Mouse (Mus musculus) gonadal fat pad, adult 2 months (tissue): ENCODE measurements around the gene Zfp654. TPM values are rescaled to one million over a fixed set of nuclear protein-coding genes. Genes with fewer than 3 reads are reported as not detected.
"Not testable (repeated sequence)": the region's sequence is repeated elsewhere in the genome, so short reads cannot be mapped to it uniquely, and the experiment has no call there.

ENCODE experiments used
- DNase-seq: peaks from one replicate; pipeline ENCODE4 v3.0.0-alpha.2; 2012; ENCODE audit warnings: low read depth
- polyA plus RNA-seq: library from polyadenylated mRNA; depleted of rRNA; stranded (reverse); fragments of >200 nt; gene quantifications from 2 replicates; pipeline ENCODE4 v1.2.3, GENCODE M21; 2012; rRNA removed

Zfp654 gene
- 2.0 and 2.2 TPM in 2 replicates for polyA plus RNA-seq

DNA sequence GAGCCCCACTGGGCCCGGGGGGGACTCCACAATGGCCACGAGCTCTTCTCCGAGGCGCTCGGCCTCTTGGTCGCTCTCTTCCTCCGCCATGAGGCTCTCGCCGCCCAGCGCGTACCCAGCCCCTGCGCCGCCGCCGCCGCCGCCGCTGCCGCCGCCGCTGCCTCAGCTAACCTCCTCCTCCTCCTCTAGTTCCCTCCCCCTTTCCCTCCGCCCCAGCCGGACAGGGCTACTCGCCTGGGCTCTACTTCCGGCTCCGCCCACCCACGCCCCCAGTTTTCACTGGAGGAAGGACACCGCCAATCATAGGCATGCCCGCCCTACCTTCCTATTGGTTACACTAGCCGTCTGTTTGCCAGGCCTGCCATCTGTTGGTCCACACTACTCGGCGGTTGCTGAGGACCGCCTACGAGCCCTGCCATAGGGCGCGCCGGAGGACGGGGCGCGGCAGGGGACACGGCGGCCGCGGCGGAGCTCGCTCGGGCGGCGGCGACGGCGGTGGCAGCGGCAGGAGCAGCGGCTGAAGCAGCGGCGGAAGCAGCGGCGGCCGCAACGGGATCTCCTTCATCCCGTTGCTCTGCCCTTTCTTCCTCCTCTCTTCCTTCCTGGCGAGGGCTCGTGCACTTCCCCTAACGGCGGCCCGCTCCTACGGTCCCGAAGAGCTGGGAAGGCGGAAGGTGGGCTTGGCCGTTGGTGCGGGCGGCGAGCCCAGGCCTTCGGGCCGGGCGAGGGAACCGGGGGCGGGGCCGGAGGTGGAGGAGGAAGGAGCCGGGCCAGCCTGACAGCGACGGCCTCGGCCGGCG is at the start of gene Zfp654, which contains the start of gene Cggbp1:
Gene Zfp654 (minus strand): TSS at position 90 of the 800 bp plus-strand sequence.
Gene Cggbp1 (plus strand): TSS at position 434 of the 800 bp plus-strand sequence.
- peak; percentile 85 for DNase-seq

- DNase-seq: no peak
These were observed 47.6 kb upstream of the Zfp654 start for GRCm38 (mm10) chr16:64899084-64899483.

GRCm38 (mm10) chr16:64889496-64889895 is 38.0 kb upstream of the Zfp654 start:
- DNase-seq: no peak

GRCm38 (mm10) chr16:64885547-64885946 is 34.1 kb upstream of the Zfp654 start:
- no peak for DNase-seq

- DNase-seq: no peak
These were observed 33.7 kb upstream of the Zfp654 start for GRCm38 (mm10) chr16:64885142-64885541.

GRCm38 (mm10) chr16:64884420-64884838 is 33.0 kb upstream of the Zfp654 start:
- DNase-seq: no peak

DNA sequence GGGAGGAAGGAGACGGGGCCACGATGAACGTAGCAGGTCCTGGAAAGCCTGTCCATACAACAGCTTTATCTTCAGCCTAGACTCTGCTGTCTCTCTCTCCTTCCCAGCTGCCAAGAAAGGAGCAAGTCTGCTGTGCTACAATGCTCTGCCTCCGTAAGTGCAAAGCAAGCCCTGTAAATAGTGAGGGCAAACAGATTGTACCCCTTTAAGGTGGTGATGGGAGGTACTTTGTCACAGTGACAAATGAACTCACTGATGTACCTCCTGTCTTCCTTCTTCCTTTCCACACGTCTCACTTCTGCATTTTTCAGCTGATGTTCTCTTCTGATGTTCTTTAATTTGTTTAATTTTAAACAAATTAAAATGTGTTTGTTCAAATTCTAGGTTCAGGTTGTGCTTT is 32.4 kb upstream of the Zfp654 start:
- DNase-seq: no peak

GRCm38 (mm10) chr16:64881442-64881841 is 30.0 kb upstream of the Zfp654 start:
- DNase-seq: no peak

GRCm38 (mm10) chr16:64880986-64881385 is 29.5 kb upstream of the Zfp654 start:
- DNase-seq: no peak

- no peak for DNase-seq
These were observed 28.3 kb upstream of the Zfp654 start for GRCm38 (mm10) chr16:64879735-64880134.

DNA sequence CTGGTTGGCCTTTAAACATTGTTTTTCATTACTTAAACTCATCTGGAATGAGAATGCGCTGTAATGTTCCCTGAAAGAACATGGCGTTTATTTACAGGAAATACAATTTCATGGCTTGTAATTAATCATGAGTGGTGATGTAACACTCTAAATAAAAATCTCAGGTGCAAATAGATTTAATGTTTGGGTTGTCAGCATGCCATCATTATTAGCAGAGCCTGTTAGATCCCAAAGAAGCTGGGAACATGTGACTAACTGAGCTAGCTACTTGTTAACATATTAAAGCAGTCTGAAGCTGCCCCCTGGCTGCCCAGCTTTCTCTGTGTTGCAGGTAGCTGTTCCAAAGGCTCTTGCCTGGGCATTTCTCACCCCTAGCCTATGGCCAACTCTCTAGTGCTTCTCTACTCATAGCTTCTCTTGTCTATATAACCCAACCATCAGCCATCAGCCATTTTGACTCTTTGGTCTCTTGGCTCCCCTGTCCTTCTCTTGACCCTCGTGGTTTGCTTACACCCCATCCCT is 27.2 kb upstream of the Zfp654 start:
- peak; percentile 54 for DNase-seq

DNA sequence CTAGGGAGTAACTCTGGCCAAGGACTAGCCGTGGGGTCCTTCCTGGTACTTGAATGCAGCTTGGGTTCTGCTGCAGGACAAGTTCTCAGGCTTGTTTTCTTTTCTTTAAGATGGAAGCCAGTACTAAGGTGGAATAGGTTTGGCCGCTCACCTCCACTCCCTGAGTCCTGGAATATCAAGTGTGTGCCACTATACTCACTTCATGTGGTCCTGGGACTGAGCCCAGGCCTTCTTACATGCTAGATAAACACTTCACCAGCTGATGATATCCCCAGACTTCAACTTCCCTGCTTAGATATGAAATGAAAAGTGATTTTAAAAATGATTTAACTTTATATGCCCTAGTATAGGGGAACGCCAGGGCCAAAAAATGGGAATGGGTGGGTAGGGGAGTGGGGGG is 25.9 kb upstream of the Zfp654 start:
- no peak for DNase-seq

DNA sequence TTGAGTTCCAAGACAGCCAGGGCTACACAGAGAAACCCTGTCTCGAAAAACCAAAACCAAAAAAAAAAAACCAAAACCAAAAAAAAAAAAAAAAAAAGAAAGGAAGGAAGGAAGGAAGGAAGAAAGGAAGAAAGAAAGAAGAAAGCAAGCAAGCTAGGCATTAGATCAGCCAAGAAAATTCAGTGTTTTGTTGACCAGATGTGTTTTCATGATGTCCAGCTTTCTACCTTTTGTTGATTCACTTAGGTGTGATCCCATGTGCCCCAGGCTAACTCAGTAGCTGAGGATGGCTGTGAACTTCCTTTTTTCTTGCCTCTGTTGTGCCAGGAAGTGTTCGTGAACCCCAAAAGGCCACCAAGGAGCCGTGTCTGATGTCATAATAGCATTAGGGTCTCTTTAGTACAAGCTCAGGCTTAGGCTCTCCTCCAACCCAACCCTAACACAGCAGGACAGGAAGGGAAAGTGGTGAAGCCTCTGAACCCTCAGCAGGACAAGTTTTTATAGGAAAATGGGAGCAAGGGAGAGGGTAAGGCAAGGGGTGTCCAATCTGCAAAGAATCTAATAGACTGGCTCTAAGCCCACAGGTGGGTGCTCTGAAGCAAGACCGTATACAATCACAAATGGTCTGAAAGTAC is 25.3 kb upstream of the Zfp654 start:
- no peak for DNase-seq

GRCm38 (mm10) chr16:64875822-64876221 is 24.4 kb upstream of the Zfp654 start:
- DNase-seq: no peak

GRCm38 (mm10) chr16:64875384-64875783 is 23.9 kb upstream of the Zfp654 start:
- DNase-seq: no peak

DNA sequence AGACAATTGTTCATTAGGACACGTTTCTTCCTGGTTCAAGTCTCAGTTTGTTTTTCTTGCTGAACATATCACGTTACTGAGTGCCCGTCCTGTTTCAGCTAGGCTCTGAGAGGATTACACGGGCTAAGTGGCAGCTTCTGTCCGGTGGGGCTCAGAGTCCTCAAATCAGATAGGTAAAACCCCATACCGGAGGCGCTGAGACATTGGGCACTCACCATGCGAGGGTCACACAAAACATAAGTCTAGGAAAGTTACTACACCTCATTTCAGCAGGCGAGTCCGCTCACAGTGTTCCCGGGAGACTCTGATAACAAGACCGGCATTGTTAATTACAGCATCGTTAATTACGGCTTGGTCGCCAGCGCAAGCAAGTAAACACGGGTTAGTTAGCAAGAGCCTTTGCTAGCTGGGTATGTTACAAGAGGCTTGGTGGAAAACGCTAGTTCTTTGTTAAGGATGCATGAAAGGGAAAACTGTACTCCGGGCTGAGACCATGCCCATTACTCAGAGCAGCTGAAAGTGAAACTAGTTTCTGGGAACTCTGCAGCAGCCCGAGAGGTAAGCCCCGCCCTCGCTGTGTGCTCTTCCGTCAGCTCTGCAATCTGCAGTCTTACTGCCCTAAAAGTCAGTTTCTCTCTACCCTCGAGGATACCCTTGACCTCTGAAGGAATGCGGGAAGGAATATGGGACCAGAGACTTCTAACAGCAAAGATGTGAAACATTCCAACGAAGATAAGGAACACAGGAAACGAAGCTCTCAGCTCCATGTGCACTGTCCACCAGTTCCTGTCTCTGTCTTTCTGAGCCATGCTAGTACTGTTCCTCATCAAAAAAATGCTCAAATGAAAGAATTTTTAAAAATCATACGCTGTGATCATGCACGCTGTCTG is 22.2 kb upstream of the Zfp654 start:
- DNase-seq: peak; percentile 62

- DNase-seq: no peak
These were observed 21.4 kb upstream of the Zfp654 start for GRCm38 (mm10) chr16:64872841-64873240.

- DNase-seq: no peak
These were observed 20.8 kb upstream of the Zfp654 start for GRCm38 (mm10) chr16:64872296-64872695.

DNA sequence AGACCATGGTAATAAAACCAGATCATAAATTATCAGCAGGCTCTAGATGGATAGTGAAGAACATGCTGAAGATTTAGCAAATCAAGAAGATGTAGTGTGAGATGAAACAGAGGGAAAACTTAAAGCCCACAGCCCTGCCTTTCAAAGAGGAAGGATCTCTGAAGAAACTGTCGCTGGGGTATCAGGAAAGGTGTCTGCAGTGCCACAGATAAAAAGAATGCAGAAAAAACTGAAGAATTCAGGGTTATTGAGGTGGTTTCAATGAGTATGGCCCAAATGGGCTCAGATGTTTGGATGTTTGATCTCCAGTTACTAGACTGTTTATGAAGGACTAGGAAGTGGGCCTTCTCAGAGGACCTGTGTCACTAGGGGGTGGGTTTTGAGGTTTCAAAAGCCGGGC is 18.2 kb upstream of the Zfp654 start:
- no peak for DNase-seq

DNA sequence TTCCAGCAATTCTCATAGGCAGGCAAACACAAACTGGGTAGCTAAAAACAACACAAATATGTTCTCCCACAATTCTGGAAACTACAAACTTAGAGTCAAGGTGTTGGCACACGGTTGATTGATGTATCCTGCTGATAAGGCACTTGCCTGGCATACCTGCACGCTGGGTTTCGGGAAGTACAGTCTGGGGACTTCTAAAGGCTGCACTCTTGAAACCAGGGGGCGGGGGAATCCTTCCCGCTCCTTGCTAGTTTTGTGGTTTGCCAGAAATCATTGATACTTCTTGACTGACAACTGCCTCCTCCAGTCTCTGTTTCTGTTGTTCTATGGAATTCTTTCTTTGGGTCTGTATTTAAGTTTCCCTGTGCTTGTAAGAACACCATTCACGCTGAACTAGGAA is 17.2 kb upstream of the Zfp654 start:
- no peak for DNase-seq

DNA sequence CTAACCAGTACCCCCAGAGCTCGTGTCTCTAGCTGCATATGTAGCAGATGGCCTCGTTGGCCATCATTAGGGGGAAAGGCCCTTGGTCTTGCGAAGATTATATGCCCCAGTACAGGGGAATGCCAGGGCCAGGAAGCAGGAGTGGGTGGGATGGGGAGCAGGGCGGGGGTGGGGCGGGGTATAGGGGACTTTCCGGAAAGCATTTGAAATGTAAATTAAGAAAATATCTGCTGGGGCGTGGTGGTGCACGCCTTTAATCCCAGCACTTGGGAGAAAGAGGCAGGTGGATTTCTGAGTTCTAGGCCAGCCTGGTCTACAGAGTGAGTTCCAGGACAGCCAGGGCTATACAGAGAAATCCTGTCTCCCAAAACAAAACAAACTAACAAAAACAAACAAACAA is 14.4 kb upstream of the Zfp654 start:
- DNase-seq: not testable (repeated sequence)

- DNase-seq: no peak
These were observed 5.5 kb upstream of the Zfp654 start for GRCm38 (mm10) chr16:64856946-64857345.
